Mouse (Mus musculus) gastrocnemius, adult 8-10 months (tissue): ENCODE results near the gene Cfap54. TPM values are rescaled to one million over a fixed set of nuclear protein-coding genes. Genes with fewer than 3 reads are reported as not detected.

Experiments used
- DNase-seq, 2 experiments: peaks; one replicate each; pipeline ENCODE4 v3.0.0; 2022; ENCODE audit warnings: low spot score in 2 of 2
- total RNA-seq, 4 experiments: library from RNA; stranded (reverse); gene quantifications; 2 replicates each; pipeline ENCODE4 v1.2.4; 2022

Cfap54 gene
- total RNA-seq, 4 experiments from 2014 or later: 0.34 to 0.54 (median 0.38) TPM

- no peak for DNase-seq
Observed at GRCm38 (mm10) chr10:93063576-93063975, 17.8 kb downstream of the Cfap54 start.

- DNase-seq: no peak
Observed at GRCm38 (mm10) chr10:93062395-93062794, 19.0 kb downstream of the Cfap54 start.

- DNase-seq: no peak
Observed at GRCm38 (mm10) chr10:93053867-93054266, 27.6 kb downstream of the Cfap54 start.

- no peak for DNase-seq
Observed at GRCm38 (mm10) chr10:93053315-93053714, 28.1 kb downstream of the Cfap54 start.

GRCm38 (mm10) chr10:93051016-93051726 is 30.2 kb downstream of the Cfap54 start:
- peak; percentile 29 to 47 for DNase-seq

DNA sequence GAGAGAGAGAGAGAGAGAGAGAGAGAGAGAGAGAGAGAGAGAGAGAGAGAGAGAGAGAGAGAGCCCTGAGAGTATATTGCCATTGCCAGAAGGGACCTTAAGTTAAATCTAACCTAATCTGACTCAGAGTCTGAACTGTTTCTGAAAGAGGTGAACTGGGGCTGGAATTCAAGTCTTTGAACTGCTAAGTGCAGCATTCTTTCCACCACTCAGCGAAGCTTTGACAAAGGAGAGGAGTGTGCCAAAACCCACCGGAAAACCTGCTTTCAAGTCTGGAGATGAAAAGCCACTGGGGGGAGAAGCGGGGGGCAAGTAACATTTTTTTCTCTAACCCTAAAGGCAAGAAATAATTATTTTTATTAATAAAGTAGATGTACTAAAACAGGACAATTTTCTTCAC is 30.8 kb downstream of the Cfap54 start:
- DNase-seq: no peak

DNA sequence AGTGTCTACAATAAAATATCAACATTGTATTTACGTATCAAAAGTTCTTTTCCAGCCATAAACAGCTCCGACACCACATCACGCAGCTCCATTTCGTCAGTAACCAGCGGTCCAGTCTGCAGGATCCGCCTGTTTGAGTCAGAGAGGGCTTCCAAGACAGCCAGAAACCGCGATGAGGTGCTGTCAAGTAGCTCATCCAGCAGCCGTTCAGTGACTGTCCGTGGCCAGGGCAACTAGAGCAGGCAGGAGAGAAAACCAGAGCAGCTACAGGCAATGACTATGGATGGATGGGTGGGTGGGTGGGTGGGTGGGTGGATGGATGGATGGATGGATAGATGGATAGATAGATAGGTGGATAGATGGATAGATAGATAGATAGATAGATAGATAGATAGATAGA is 38.2 kb downstream of the Cfap54 start:
- DNase-seq: no peak

GRCm38 (mm10) chr10:93041850-93042249 is 39.6 kb downstream of the Cfap54 start:
- DNase-seq: no peak

DNA sequence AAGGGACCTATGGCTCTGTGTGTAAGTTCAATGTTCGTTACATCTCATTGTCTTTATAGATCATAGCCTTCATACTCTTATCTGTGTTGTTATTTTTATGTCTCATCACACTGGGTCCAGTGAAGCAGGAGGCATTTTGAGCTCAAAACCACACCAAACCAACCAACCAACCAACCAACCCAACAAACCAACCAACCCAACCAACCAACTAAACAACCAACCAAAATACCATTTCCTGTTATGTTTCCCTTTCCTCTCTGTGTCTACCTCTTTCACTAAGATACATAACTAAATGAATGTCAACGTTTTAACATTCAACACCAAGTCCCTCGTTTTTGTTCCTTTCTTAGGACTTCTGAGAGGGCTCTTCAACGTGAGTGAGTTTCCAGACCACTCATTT is 40.0 kb downstream of the Cfap54 start:
- DNase-seq: no peak

- DNase-seq: no peak
Observed at GRCm38 (mm10) chr10:93036532-93036931, 44.9 kb downstream of the Cfap54 start.

GRCm38 (mm10) chr10:93035489-93035888 is 45.9 kb downstream of the Cfap54 start:
- DNase-seq: no peak

- no peak for DNase-seq
Observed at GRCm38 (mm10) chr10:93023295-93023694, 58.1 kb downstream of the Cfap54 start.

GRCm38 (mm10) chr10:93014059-93014795 is 67.2 kb downstream of the Cfap54 start:
- no peak for DNase-seq

DNA sequence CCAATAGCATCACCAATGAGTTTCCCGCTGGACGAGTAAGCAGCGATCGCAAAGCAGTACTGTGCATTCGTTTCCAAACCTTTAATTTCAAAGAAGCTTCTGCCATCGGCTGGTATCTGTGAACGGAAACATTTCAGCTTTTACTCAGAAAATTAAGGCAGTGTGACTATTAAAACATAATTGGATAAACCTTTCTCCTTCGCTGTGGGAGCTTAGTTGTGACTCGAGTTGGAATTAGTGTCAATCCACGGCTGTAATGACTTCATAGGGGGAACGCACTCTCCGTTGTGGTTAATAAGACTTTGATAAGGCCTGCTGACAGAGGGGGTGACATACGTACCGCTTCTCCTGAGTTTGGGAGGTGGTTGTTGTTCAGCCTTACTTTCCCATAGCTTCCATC is 70.3 kb downstream of the Cfap54 start:
- DNase-seq: no peak

GRCm38 (mm10) chr10:93006970-93007369 is 74.4 kb downstream of the Cfap54 start:
- no peak for DNase-seq

DNA sequence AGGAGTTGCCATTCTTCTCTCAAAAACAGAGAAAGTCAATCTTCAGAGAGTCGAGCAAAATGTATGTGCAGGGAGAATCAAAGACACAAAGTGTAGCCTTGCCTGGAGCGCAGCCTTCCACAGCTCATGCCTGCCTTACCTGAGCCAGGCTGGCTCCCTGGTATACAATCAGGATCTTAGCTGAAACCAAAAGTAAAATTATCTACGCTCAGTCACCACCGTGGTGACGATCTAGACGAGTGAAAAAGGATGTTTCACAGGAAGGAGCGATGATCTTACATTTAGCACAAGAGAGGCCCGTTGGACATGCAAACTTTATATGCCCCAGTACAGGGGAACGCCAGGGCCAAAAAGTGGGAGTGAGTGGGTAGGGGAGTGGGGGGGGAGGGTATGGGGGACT is 75.0 kb downstream of the Cfap54 start:
- no peak for DNase-seq

DNA sequence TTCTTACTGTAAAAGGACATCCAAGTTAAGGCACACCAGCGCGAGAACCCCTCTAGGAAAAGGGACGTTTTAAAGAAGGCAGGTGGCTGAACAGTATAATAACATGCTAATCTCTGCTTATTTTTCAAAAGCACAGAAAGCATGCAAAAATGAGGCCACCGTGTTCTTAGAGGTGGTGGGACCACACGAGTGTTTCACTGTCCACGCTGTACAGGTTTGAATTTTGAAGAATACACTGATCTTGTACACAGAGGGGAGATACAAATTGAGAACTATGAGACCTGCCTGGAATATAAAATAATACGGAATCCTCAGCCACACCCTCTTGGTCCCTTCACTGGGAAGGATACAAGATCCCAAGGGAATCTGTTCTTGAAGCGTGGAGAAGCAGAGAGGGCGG is 82.9 kb downstream of the Cfap54 start:
- no peak for DNase-seq

DNA sequence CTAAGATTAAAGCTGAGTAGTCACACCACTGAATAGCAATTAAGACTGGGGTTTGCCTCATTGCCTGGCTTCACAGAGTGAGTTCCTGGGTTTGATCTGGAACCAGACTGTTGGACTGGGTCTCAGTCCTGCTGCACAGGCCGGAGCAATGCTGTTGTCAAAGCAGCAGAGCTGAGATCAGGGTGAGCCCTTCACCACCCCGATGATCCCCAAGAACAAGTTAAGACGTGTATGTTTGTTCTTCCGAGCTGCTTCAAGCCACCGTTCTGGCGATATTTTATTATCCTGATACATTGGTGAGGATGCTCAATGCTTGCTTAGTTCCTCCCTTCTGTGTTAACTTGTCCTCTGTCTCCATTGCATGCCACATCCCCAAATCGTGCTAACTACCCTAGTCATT is 86.2 kb downstream of the Cfap54 start:
- DNase-seq: no peak

DNA sequence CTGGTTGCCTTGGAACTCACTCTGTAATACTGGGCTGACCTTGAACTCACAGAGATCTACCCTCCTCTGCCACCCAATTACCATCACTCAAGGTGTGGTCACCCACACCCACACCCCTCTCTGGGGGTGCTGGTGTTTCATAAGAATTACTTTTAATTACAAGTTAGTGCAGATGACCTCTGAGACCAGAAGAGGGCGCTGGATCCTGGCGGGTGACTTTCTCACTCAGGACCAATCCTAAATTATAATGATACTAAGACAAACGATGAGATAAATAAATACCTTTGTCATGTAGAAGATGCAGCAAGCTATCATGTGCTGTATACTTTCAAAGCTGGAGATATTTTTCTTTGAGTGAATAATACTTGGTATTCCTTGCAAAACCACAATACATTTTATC is 87.1 kb downstream of the Cfap54 start:
- DNase-seq: no peak

GRCm38 (mm10) chr10:92992526-92992925 is 88.9 kb downstream of the Cfap54 start:
- no peak for DNase-seq

GRCm38 (mm10) chr10:92990576-92990975 is 90.8 kb downstream of the Cfap54 start:
- DNase-seq: no peak

DNA sequence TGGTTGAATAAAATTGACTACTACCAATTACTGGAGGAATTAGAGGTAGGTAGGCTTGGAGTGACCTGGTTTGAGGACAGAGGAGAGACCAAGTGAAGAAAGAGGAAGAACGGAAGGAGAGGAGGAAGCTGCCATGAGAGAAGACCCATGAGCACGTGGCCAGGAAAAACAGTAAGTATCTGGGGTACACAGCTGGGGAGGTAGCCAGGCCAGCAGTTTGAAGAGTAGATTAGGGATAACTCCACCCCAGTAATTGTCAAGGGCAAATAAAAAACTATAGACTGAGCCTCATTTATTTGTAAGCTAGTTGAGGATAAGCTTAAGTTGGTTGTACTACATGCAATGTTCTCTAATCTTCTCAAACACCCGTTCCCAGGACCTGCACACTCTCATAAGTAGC is 116.3 kb downstream of the Cfap54 start:
- DNase-seq: no peak

DNA sequence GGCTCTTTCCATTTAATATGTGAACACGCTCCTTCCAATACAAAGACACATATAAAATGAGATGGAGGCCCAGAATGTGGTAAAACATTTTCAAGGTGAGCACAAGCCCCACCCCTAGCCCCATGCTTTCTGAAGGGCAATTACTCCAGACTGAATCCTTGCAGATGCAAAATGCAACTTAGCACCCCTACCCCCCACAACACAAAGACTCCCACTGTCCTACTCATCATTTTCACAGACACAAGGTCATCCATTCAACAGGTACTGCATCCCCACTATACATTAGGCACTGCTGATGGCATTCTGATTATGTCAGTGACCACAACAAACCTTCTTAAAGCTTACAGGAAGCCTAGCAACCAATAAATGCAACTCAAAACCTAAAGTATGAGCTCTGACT is 131.4 kb downstream of the Cfap54 start:
- no peak for DNase-seq
